Comparison of ENCODE assay signal across 16 mouse cellular contexts in genomic region chr5:125235398-125235797, GRCm38 (mm10). TPM values are rescaled to one million over a fixed set of nuclear protein-coding genes. Genes with fewer than 3 reads are reported as not detected.
DNase-seq lines count a peak whose midpoint lies in the region; ATAC-seq and TF ChIP-seq lines count a peak whose summit lies in the region.
"Had no signal": no experiment of that assay in that cellular context is flagged by ENCODE, and none has a peak within 500 bp of the region (broad histone marks: within the 10 kb centered on the region; RNA-seq: fewer than 3 reads in every experiment).

No protein-coding gene starts in this region.

- H3K27ac ChIP-seq in intestine, postnatal 0 days (ENCODE audit: low read depth, low read length): no peak overlapping the region
- no peak overlapping the region for H3K27ac ChIP-seq in intestine, embryonic 15.5 days
- no peak overlapping the region for H3K27ac ChIP-seq in lung, postnatal 0 days (ENCODE audit: low read length)
- no peak overlapping the region for H3K27ac ChIP-seq in cortical plate, adult 2 months (ENCODE audit: insufficient read depth, low read length)
- no peak overlapping the region for H3K27ac ChIP-seq in forebrain, embryonic 14.5 days (ENCODE audit: low read depth, low read length)
- H3K27ac ChIP-seq: hindbrain, embryonic 10.5 days; neural tube, embryonic 15.5 days had no signal

- no peaks in the 10 kb centered on the region for H3K36me3 ChIP-seq in intestine, postnatal 0 days (ENCODE audit: control insufficient read depth, insufficient read depth)
- H3K36me3 ChIP-seq in intestine, embryonic 15.5 days: no peaks in the 10 kb centered on the region
- no peaks in the 10 kb centered on the region for H3K36me3 ChIP-seq in lung, postnatal 0 days (ENCODE audit: insufficient read depth, low read length)
- H3K36me3 ChIP-seq in forebrain, embryonic 14.5 days (ENCODE audit: control insufficient read depth, insufficient read depth, low read length): no peaks in the 10 kb centered on the region
- H3K36me3 ChIP-seq: hindbrain, embryonic 10.5 days; neural tube, embryonic 15.5 days had no signal

- 94% methylated on average over 3 of the region's 3 CpGs for WGBS in intestine, postnatal 0 days
- WGBS in intestine, embryonic 15.5 days: 95% methylated on average over 3 of the region's 3 CpGs
- 93% methylated on average over 3 of the region's 3 CpGs for WGBS in lung, postnatal 0 days
- WGBS in forebrain, embryonic 14.5 days: 85% methylated on average over 3 of the region's 3 CpGs

- TF ChIP-seq CTCF in intestine, postnatal 0 days (IDR thresholded peaks at IDR 0.05; ENCODE audit: low read depth): peak; percentile 47
- peak; percentile 41 for TF ChIP-seq CTCF in lung, postnatal 0 days (IDR thresholded peaks at IDR 0.05)
- TF ChIP-seq CTCF in cortical plate, adult 2 months (IDR thresholded peaks at IDR 0.05; ENCODE audit: extremely low read depth, insufficient read depth, low read length): 0 out of 2 replicates have a peak, but pooled peaks have one; percentile 7

- no peak overlapping the region for H3K4me2 ChIP-seq in intestine, postnatal 0 days (replicated peaks; ENCODE audit: low read depth)
- no peak overlapping the region for H3K4me2 ChIP-seq in intestine, embryonic 15.5 days (replicated peaks)
- H3K4me2 ChIP-seq in lung, postnatal 0 days (replicated peaks; ENCODE audit: low read depth, low read length): no peak overlapping the region
- no peak overlapping the region for H3K4me2 ChIP-seq in forebrain, embryonic 14.5 days (ENCODE audit: low read length)
- H3K4me2 ChIP-seq: neural tube, embryonic 15.5 days had no signal

- H3K4me1 ChIP-seq in intestine, postnatal 0 days (replicated peaks; ENCODE audit: control insufficient read depth, insufficient read depth, low read length): no peaks in the 10 kb centered on the region
- H3K4me1 ChIP-seq in intestine, embryonic 15.5 days (replicated peaks): 0 out of 2 replicates have a peak, but pooled peaks cover 7% of the 10 kb centered on the region
- no peaks in the 10 kb centered on the region for H3K4me1 ChIP-seq in lung, postnatal 0 days (ENCODE audit: insufficient read depth, low read depth, low read length)
- no peaks in the 10 kb centered on the region for H3K4me1 ChIP-seq in cortical plate, adult 2 months (ENCODE audit: control insufficient read depth, insufficient read depth, low read length)
- no peaks in the 10 kb centered on the region for H3K4me1 ChIP-seq in forebrain, embryonic 14.5 days (ENCODE audit: control insufficient read depth, insufficient read depth, low read length)

- no peak for ATAC-seq in intestine, postnatal 0 days
- no peak for ATAC-seq in intestine, embryonic 15.5 days
- no peak for ATAC-seq in lung, postnatal 0 days
- ATAC-seq in forebrain, embryonic 14.5 days: no peak
- ATAC-seq: midbrain, embryonic 16.5 days had no signal

- no peak for TF ChIP-seq EP300 in lung, postnatal 0 days (IDR thresholded peaks at IDR 0.05)

- H3K9me3 ChIP-seq in intestine, postnatal 0 days (ENCODE audit: control insufficient read depth): no peaks in the 10 kb centered on the region
- no peaks in the 10 kb centered on the region for H3K9me3 ChIP-seq in intestine, embryonic 15.5 days
- no peaks in the 10 kb centered on the region for H3K9me3 ChIP-seq in lung, postnatal 0 days (ENCODE audit: low read length)
- no peaks in the 10 kb centered on the region for H3K9me3 ChIP-seq in forebrain, embryonic 14.5 days (replicated peaks; ENCODE audit: control insufficient read depth, low read length)
- H3K9me3 ChIP-seq: hindbrain, embryonic 10.5 days; neural tube, embryonic 15.5 days had no signal

- no peak overlapping the region for H3K4me3 ChIP-seq in intestine, postnatal 0 days (ENCODE audit: low read depth, low read length)
- H3K4me3 ChIP-seq in intestine, embryonic 15.5 days (replicated peaks): no peak overlapping the region
- H3K4me3 ChIP-seq in lung, postnatal 0 days (ENCODE audit: low read depth, low read length): no peak overlapping the region
- no peak overlapping the region for H3K4me3 ChIP-seq in cortical plate, adult 2 months (ENCODE audit: insufficient read depth, low read length)
- H3K4me3 ChIP-seq in forebrain, embryonic 14.5 days (ENCODE audit: low read depth, low read length): no peak overlapping the region
- H3K4me3 ChIP-seq: hindbrain, embryonic 10.5 days; neural tube, embryonic 15.5 days had no signal

- H3K27me3 ChIP-seq in intestine, postnatal 0 days (replicated peaks; ENCODE audit: control insufficient read depth, insufficient read depth, low read length): no peaks in the 10 kb centered on the region
- no peaks in the 10 kb centered on the region for H3K27me3 ChIP-seq in intestine, embryonic 15.5 days (replicated peaks)
- H3K27me3 ChIP-seq in lung, postnatal 0 days (replicated peaks; ENCODE audit: insufficient read depth, low read length): no peaks in the 10 kb centered on the region
- no peaks in the 10 kb centered on the region for H3K27me3 ChIP-seq in forebrain, embryonic 14.5 days (replicated peaks; ENCODE audit: control insufficient read depth, insufficient read depth, low read length)
- H3K27me3 ChIP-seq: neural tube, embryonic 15.5 days had no signal

- DNase-seq in lung, postnatal 0 days (ENCODE audit: low spot score): no peak
- DNase-seq in lung, postnatal 10 days: no peak
- peak; percentile 59 for DNase-seq in ES-CJ7 (ENCODE audit: low read depth, low spot score)
- DNase-seq in urinary bladder, postnatal 14 days (ENCODE audit: low spot score): no peak
- DNase-seq in forebrain, embryonic 14.5 days (ENCODE audit: low spot score): no peak
- DNase-seq: cerebellum, adult 9-11 months; kidney, adult 18-20 months; layer of hippocampus, adult 9-11 months; left cerebral cortex, postnatal 4 days; thymus, adult 18-20 months had no signal

- TF ChIP-seq POLR2A in cortical plate, adult 2 months (IDR thresholded peaks at IDR 0.05; ENCODE audit: extremely low read depth, insufficient read depth, low read length): no peak

- no peak overlapping the region for H3K9ac ChIP-seq in intestine, postnatal 0 days (ENCODE audit: low read depth, low read length)
- H3K9ac ChIP-seq in intestine, embryonic 15.5 days: no peak overlapping the region
- no peak overlapping the region for H3K9ac ChIP-seq in lung, postnatal 0 days (replicated peaks; ENCODE audit: low read depth)
- H3K9ac ChIP-seq in forebrain, embryonic 14.5 days (ENCODE audit: low read length): no peak overlapping the region
- H3K9ac ChIP-seq: neural tube, embryonic 15.5 days had no signal

RNA-seq across cellular contexts. Expression of gene Ncor2, which starts 56.4 kb away (rescaled TPM):
- polyA plus RNA-seq in intestine, postnatal 0 days (2015; fragmentation: Nextera tagmentation; extraction: Ambion mirVana): 7.1 and 7.6 TPM in 2 replicates
- polyA plus RNA-seq in intestine, embryonic 15.5 days (2015; fragmentation: Nextera tagmentation; extraction: Ambion mirVana): 19.9 and 20.0 TPM in 2 replicates
- polyA plus RNA-seq in lung, postnatal 0 days (2015; fragmentation: Nextera tagmentation; extraction: Ambion mirVana): 20.2 and 23.9 TPM in 2 replicates
- 74.6 and 76.1 TPM in 2 replicates for polyA plus RNA-seq in cortical plate, adult 2 months (2012; rRNA removed)
- polyA plus RNA-seq in forebrain, embryonic 14.5 days (2014; fragmentation: Nextera tagmentation; extraction: Ambion mirVana): 15.1 and 22.3 TPM in 2 replicates
